Mouse (Mus musculus) CD4-positive, CD25-positive, alpha-beta regulatory T cell, adult 4 months (primary cell): ENCODE data around the gene Dab1. TPM values are rescaled to one million over a fixed set of nuclear protein-coding genes. Genes with fewer than 3 reads are reported as not detected.

Experiments used
- ATAC-seq: one replicate; pipeline ENCODE4 v1.8.0; 2017
- polyA plus RNA-seq, 2 experiments: library from polyadenylated mRNA; unstranded; fragments of 100-300 nt; shearing (Covaris generic); gene quantifications; one replicate each; pipeline ENCODE4 v1.2.1; 2017

The Dab1 gene
- polyA plus RNA-seq, 2 experiments from 2014 or later: 0.26 TPM; not detected in 1

DNA sequence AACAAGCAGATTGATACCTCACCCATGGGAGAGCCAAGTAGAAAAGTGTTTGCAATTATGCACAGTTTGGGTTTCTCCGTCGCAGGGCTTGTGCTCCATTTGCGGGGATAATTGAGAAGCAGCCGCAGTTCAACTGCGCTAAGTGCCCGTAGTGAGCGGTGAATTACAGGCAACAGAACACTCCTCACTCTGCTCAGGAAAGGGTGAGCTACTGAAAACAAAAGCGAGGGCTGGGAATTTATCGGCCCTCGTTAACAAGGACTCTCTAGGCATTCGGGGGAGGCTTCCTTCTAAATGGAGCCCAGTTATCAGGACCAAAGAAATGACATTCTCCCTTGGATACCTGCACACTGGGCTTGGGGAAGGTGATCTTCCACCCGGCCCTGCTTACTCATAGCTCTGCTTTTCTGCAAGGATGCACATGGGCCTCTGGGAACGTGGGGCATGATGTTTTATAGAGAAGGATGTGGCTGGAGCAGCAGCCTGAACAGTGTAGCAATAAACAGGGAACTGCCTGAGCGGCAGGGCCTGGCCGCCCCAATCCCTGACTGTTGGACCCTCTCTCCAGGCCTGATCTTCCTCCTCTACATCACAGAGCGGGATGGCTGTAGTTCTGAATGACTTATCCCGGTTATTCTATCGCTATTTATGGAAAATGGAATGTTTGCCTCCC, 1067.1 kb downstream of the Dab1 start:
- no peak for ATAC-seq

- ATAC-seq: no peak
Measured at GRCm38 (mm10) chr4:104689047-104689446, 1069.9 kb downstream of the Dab1 start.

- no peak for ATAC-seq
Measured at GRCm38 (mm10) chr4:104691026-104691425, 1071.9 kb downstream of the Dab1 start.

- ATAC-seq: no peak
Measured at GRCm38 (mm10) chr4:104694188-104694587, 1075.0 kb downstream of the Dab1 start.

DNA sequence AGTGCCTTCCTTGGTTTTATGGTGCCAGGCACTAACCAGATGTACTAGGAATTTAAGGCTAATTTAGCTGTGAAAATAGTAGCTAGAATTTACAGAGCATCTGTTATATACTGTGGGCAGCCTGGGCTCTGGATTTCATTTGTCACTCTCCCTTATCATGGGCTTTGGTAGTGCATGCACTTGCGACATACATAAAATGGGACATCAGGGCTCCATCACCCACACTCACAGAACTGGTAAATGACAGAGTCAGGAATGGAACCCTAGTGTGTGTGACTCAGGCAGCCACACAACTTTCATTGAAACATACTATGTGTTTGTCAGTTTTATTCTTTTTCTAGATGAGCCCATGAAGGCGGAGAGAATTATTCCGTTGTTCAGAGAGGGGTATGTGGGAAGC, 1077.4 kb downstream of the Dab1 start:
- no peak for ATAC-seq

- no peak for ATAC-seq
Measured at GRCm38 (mm10) chr4:104697703-104698102, 1078.5 kb downstream of the Dab1 start.

- no peak for ATAC-seq
Measured at GRCm38 (mm10) chr4:104705664-104706645, 1086.8 kb downstream of the Dab1 start.

DNA sequence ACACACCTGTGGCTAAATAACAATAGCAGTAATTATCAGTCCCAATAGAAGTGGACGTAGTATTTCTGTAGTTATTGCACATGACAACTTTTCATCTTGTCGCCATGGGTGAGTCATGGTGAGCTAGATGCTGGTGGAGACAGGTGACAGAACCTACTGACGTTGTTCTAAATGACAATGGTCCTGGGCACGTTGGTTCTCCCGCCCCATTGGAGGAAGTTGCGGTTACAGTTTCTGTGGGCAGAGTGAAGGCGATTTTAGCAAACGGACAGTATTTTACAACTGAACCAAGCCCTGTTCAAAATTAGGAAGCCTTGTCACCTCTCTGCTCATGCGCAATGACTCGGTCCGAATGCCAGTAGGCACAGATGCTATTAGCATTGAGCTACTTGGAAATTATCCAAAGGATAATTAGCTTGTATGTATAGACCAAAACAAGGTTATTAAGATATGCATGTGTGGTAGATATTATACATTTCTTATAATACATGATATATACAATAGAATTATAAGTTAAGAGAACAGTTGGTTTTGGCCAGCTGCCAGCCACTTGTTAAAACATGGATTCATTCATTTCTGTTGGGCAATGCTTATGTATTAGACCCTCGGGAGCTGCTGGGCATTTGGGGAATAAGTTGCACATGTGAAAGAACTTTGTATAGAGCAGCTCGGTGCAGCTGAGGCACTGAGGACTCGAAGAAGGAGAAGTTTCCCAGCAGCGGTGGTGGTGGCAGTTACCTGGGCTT, 1093.4 kb downstream of the Dab1 start:
- no peak for ATAC-seq

GRCm38 (mm10) chr4:104714925-104715519, 1095.9 kb downstream of the Dab1 start:
- ATAC-seq: no peak

GRCm38 (mm10) chr4:104715857-104716256, 1096.7 kb downstream of the Dab1 start:
- ATAC-seq: no peak

DNA sequence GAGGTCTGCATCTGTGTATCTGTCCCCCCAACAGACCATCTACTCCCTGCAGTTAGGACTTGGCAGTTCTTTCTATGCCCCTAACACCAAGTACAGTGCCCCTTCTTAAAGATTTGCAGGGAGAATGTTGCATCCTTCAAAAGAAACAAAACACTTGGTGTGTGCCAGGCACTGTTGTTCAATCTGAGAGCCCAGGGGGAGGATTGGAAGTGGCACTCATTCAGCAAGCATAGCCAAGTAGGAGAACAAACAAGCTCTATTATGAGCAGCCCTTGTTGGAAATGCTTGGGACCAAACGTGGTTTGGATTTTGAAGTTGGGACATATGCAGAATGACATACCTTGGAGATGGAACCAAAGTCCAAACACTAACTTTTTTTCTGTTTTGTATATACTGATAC, 1097.3 kb downstream of the Dab1 start:
- no peak for ATAC-seq

DNA sequence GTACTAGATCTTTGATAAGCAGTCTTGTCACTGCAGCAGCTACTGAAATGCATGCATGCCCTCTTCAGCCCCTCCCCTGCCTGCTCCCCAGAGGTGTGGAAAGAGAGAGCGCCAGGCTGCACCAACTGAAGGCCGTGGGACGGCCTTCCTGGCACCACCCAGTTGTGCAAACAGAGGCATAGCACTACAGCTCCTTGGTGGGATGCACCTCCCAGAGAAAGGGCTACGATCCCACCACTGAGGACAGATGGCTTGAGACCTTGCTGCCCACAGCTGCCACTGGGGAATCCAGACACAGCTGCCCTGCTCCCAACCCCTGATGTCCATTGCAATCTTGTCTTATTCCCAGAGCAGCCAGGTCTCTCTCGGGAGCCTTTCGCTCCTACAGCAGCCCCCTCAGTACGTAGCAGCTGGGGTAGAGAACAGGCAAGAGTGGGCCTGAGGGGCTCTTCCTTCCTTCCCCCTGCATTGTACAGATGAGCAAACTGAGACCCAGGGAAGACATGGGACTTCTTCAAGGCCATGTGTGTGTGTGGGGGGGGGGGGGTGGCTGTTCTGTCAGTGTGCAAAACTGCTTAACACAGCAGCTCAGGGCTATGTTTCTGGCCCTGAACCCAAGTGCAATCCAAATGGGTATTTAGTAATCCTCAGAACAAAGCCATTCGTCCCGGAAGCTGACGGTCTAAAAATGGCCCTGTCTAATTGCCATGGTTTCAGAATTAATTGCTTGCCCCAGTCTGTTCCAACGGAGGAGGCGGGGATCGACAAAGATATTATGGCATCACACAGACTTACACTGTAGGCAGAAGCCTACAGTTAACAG, 1100.0 kb downstream of the Dab1 start:
- ATAC-seq: no peak

DNA sequence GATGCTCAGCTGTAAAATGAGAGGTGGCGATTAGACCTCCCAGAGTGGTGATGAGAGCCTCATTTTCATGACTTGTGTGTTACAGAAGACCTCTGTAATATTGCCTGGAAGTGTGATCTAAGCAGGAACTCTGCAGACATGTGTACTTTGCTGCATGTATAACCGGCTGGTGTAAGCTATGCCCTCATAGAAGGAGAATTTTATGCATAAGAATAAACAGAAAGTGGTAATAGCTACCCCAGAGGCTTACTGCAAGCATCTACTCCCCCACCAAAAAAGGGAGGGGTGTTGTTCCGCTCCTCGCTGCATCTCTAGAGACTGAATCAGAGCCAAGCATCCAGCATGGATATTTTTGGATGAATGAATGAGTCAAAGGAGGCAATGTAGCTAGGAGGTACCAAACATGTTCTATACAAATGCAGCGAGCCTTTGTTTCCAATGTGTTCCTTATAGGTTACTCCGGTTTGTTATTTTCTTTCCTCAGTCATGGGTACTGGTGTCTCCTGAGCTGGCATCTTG, 1104.4 kb downstream of the Dab1 start:
- ATAC-seq: no peak

- no peak for ATAC-seq
Measured at GRCm38 (mm10) chr4:104724258-104724657, 1105.1 kb downstream of the Dab1 start.

DNA sequence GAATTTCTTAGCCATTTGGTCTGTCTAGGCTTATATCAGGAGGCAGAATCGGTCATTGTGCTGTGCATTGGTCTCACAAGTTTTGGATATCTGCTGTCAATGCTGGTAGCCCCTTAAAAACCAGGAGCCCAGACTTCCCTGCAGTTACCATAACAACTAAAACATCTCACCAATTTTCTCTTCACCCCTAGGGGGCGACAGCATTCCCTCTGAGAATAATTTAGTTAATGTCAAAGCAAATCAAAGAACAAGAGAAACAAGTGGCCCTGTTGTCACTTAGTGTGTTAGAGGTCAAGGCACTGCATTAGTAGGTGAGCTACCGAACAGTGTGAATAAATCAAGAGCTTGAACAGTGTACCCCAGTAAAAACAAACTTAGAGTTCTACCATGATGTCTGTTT, 1106.5 kb downstream of the Dab1 start:
- no peak for ATAC-seq

GRCm38 (mm10) chr4:104729185-104729584, 1110.0 kb downstream of the Dab1 start:
- no peak for ATAC-seq

GRCm38 (mm10) chr4:104746500-104746899, 1127.3 kb downstream of the Dab1 start:
- no peak for ATAC-seq

GRCm38 (mm10) chr4:104754090-104754489, 1134.9 kb downstream of the Dab1 start:
- ATAC-seq: no peak

DNA sequence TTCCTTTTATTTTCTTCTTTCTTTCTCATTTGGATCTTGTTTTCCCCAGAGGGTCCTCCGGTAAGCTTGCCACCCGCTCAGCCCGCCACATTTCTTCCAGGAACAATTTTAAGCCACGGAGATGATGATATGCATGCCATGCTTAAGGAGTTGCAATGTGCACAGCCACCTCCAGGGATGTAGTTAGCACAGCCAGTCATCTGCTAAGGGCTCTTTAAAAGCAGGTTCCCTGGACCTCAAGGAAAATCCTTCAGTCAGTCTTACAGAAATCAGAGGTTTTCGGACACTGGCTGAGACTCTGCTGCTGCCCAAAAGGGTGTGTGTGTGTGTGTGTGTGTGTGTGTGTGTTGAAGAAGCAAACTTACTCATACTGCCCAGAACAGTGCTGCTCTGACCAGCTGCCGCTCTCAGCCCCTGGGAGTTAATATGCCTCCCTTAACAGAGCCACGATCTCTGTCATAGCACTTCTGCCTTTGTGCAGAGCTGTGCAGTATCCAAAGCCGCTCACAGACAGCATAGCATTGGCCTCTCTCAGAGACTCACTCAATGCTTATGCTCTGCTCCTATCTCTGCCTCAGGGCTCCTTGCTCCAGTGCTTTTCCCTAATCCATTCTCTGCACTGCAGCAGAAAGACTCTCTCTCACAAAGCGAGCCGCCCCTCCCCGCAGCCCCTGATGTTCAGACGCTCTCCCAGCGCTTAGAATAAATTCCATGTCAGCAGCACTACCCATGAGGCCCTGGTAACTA, 1141.9 kb downstream of the Dab1 start:
- no peak for ATAC-seq

DNA sequence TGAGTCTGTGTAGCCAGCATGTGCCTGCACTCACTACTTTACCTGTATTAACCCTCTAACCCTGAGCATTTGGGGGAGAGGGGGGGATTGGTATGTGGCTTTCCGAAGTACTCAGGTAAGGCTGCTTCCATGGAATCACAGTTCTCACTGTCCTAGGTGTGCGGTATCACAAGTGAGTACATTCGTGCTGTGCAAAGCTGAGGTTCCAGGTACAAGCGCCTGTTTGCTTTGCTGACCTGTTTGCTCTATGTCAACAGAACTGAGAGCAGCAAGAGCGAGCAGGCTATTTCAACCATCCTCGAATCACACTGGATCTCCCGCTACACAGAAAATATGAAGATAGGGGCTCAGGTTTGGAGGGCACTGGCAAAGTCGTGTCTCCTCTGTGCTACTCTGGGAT, 1146.9 kb downstream of the Dab1 start, which contains the start of gene C8b:
Gene C8b, plus strand, starts transcription at position 253 of the 400 bp plus-strand sequence.
- no peak for ATAC-seq

GRCm38 (mm10) chr4:104768190-104768589, 1149.0 kb downstream of the Dab1 start:
- no peak for ATAC-seq
